Mouse (Mus musculus): ENCODE measurements at regions not wholly inside any gene's neighbourhood (a gene's known extent, or its start where the extent isn't known, plus 50 kb on each side); places are given as distances from the start of the nearest gene placed in this dataset.
"Not testable (repeated sequence)": the region's sequence is repeated elsewhere in the genome, so short reads cannot be mapped to it uniquely, and the experiment has no call there.

GRCm38 (mm10) chr14:87612871-87613270 lies 196.4 kb downstream of the Tdrd3 start:
- no peak for DNase-seq

GRCm38 (mm10) chr14:87619368-87620035 lies 203.1 kb downstream of the Tdrd3 start:
- no peak for DNase-seq

GRCm38 (mm10) chr14:87631078-87631813 lies 214.8 kb downstream of the Tdrd3 start:
- DNase-seq: no peak

GRCm38 (mm10) chr14:87634596-87634995 lies 218.2 kb downstream of the Tdrd3 start:
- DNase-seq: no peak

GRCm38 (mm10) chr14:87637131-87637530 lies 220.7 kb downstream of the Tdrd3 start:
- no peak for DNase-seq

GRCm38 (mm10) chr14:87667910-87668309 lies 251.5 kb downstream of the Tdrd3 start:
- DNase-seq: no peak

- DNase-seq: no peak
Measured at GRCm38 (mm10) chr14:87669496-87669895, 253.1 kb downstream of the Tdrd3 start.

GRCm38 (mm10) chr14:87680788-87681187 lies 264.3 kb downstream of the Tdrd3 start:
- no peak for DNase-seq

- DNase-seq: not testable (repeated sequence)
Measured at GRCm38 (mm10) chr14:87683091-87683806, 266.8 kb downstream of the Tdrd3 start.

GRCm38 (mm10) chr14:87689866-87690265 lies 273.4 kb downstream of the Tdrd3 start:
- no peak for DNase-seq

DNA sequence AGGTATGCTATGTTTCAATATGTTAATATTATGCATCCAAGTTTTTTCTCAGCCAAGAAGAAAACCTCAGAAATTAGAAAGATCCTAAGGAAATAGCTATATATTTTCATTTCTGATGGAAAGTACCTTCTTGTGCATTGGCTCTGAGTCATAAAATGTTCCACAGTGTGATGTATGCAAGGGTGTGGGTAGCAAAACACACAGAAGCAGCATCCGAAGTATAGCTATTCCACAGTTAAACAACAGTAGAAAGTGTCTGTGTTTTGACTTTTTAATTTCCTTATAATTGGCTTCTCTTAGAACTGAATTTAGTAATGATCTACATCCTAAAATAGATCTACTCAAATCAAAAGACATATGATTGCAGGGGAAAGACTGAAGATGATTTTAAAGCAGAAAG lies 320.0 kb downstream of the Tdrd3 start:
- DNase-seq: no peak

GRCm38 (mm10) chr14:87745524-87745923 lies 329.1 kb downstream of the Tdrd3 start:
- DNase-seq: no peak

- DNase-seq: no peak
Measured at GRCm38 (mm10) chr14:87746011-87746410, 329.6 kb downstream of the Tdrd3 start.

- no peak for DNase-seq
Measured at GRCm38 (mm10) chr14:87749068-87749467, 332.6 kb downstream of the Tdrd3 start.

DNA sequence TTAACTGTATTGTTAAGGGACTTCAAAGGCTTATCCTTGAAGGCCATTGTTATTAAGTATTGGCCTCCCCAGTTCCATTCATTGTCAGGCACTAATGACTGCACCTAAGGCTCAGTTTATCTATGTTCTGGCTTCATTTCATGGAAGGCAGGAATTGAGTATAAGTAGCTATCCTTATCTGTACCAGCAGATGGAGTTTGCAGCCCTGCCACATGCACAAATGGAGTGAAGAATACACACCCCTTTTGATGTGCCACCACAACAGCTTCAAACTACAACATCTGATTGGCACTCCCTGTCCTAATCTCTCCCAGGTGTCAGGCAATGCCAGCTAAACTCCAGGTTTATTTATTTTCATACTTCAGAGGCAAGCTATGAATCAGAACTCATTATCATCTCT lies 333.3 kb downstream of the Tdrd3 start:
- no peak for DNase-seq

GRCm38 (mm10) chr14:87750665-87751170 lies 334.3 kb downstream of the Tdrd3 start:
- no peak for DNase-seq

DNA sequence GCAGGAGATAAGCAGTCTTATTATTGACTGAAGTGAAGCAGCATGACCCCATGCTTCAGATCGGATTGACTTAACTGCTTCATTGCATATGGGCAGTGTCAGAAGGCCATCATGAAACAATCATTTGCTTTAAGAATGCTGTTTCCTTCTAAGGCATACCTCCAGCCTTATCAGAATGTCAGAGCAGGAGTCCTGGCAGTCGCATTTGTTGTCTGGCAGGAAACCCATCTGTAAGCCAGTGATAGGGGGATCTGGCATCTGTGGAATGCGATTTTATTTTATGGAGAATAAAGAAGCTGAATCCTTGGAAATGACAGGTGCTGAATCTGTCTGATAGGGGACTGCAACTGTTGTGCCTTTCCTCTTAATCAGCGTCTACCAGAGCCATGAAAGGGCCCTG lies 338.3 kb downstream of the Tdrd3 start:
- no peak for DNase-seq

- no peak for DNase-seq
Measured at GRCm38 (mm10) chr14:87775332-87775890, 359.0 kb downstream of the Tdrd3 start.

DNA sequence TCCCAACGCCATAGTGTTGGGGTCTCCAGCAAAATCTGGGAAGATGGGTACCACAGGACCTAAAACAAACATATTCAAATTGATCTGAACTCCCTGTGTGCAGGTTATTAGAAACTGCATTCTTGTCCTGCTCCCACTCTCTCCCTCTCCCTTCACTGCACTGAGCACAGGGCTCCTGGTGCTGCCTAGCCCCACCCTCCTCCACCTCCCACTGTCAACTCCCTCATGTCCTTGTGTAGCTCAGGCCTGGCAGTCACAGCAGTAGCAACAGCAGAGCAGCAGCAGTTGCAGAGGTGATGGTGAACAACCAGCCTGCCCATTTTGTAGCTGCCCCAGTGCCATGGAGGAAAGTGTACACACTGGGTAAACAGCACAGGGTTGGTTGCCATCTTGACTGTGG lies 383.4 kb downstream of the Tdrd3 start:
- DNase-seq: no peak

GRCm38 (mm10) chr14:87809664-87810063 lies 393.2 kb downstream of the Tdrd3 start:
- DNase-seq: not testable (repeated sequence)

DNA sequence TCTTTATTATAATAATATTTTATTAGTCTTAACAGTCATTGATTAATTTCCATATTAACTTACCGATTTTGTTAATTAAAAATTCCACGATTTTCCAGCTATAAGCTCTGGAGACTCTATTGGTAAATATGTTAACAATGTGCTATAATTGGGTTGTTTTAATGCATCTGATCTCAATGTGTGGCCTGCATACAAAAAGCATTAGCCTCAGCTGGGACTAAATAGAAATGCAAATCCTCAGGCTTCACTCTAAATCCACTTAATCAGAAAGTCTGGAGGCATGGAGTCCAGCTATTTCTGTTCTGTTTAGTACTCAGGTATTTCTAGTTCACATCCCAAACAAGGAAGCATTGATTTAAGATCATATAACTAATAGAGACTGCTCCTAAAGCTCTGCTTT lies 427.7 kb downstream of the Tdrd3 start:
- DNase-seq: no peak

DNA sequence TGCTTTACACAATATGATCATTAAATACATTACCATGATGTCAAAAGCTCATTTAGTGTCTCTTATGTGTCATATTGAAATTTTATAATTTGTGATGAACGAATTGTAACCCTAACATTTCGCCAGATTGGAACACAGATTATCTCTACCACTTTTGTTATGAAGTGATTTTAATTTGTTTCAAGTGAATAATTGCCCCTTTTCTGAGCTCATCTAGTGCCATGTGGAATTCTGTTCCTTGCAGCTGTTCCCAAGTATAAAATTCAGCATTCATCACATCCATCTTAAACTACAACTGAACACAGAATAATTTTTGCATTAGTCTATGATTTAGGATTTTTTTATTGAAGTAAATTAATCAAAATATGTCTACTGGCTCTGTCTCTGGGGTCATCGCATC lies 445.0 kb downstream of the Tdrd3 start:
- no peak for DNase-seq

Data from adrenal gland, postnatal 36 days (tissue).